Mouse (Mus musculus) CH12.LX (cell line): ENCODE measurements at regions not wholly inside any gene's neighbourhood (a gene's known extent, or its start where the extent isn't known, plus 50 kb on each side); places are given as distances from the start of the nearest gene placed in this dataset.

Experiments
- DNase-seq: peaks from one replicate; pipeline ENCODE4 v3.0.0-alpha.2; 2013; ENCODE audit errors: extremely low read depth
- H3K27ac ChIP-seq: 2 replicates; pipeline ENCODE4 v1.5.1; 2012; ENCODE audit warnings: low read depth, mild to moderate bottlenecking, control low read depth, moderate library complexity; ENCODE audit not compliant: insufficient read depth
- H3K27me3 ChIP-seq: replicated peaks from 2 replicates; pipeline ENCODE3; 2012; ENCODE audit warnings: inconsistent platforms
- H3K36me3 ChIP-seq, 2 experiments: replicated peaks in 1 of 2; 2 replicates each; pipeline versions ENCODE3 to v1.6.1; 2012; ENCODE audit warnings: inconsistent platforms in 1 of 2, low read length in 1 of 2, mild to moderate bottlenecking in 1 of 2, mixed read lengths in 1 of 2, moderate library complexity in 1 of 2; ENCODE audit not compliant: control insufficient read depth in 1 of 2, insufficient read depth in 1 of 2
- H3K4me1 ChIP-seq, 2 experiments: 2 replicates each; pipeline ENCODE4 v1.6.1; 2012; ENCODE audit warnings: inconsistent platforms in 1 of 2, moderate library complexity in 1 of 2; ENCODE audit not compliant: insufficient read depth in 2 of 2, control insufficient read depth in 1 of 2
- H3K4me2 ChIP-seq: 2 replicates; pipeline ENCODE4 v1.6.1; 2012; ENCODE audit warnings: low read depth, mild to moderate bottlenecking, control low read depth; ENCODE audit not compliant: poor library complexity, insufficient read depth, severe bottlenecking
- H3K4me3 ChIP-seq, 3 experiments: fragments of 150-350 bp in 1 of 3; sonication (generic) in 1 of 3; replicated peaks in 1 of 3; 2 replicates each; pipeline versions ENCODE3 to v1.5.1; 2011 to 2012; ENCODE audit warnings: low read depth in 2 of 3, low read length in 2 of 3, mild to moderate bottlenecking in 2 of 3, moderate library complexity in 2 of 3, control low read depth in 1 of 3, improper control_type of control experiment in 1 of 3, inconsistent platforms in 1 of 3, mixed read lengths in 1 of 3; ENCODE audit not compliant: poor library complexity in 1 of 3
- H3K79me2 ChIP-seq: replicated peaks from 2 replicates; pipeline ENCODE4 v1.6.1; 2012; ENCODE audit warnings: mild to moderate bottlenecking, moderate library complexity; ENCODE audit not compliant: control insufficient read depth, poor library complexity, insufficient read depth, severe bottlenecking; ENCODE audit errors: extremely low read depth
- H3K9ac ChIP-seq: 2 replicates; pipeline ENCODE4 v1.6.1; 2012; ENCODE audit warnings: low read depth, mild to moderate bottlenecking, control low read depth, moderate library complexity; ENCODE audit not compliant: insufficient read depth
- H3K9me3 ChIP-seq: replicated peaks from 2 replicates; pipeline ENCODE3; 2012; ENCODE audit warnings: low read length, inconsistent platforms, mixed read lengths
- BHLHE40 ChIP-seq: IDR thresholded peaks from 2 replicates; pipeline ENCODE4 v1.6.1; 2011; ENCODE audit warnings: mild to moderate bottlenecking, low read depth, low read length, improper control_type of control experiment
- CHD1 ChIP-seq: IDR thresholded peaks from 2 replicates; pipeline ENCODE4 v1.6.1; 2012; ENCODE audit warnings: low read depth, low read length, improper control_type of control experiment, inconsistent platforms
- CHD2 ChIP-seq: IDR thresholded peaks from 2 replicates; pipeline ENCODE4 v1.6.1; 2011; ENCODE audit warnings: low read length, improper control_type of control experiment
- CTCF ChIP-seq, 2 experiments: IDR thresholded peaks in 1 of 2; conservative IDR thresholded peaks in 1 of 2; 2 replicates each; pipeline ENCODE4 v1.5.1; 2011 to 2012; ENCODE audit warnings: low read depth in 2 of 2, low read length in 2 of 2, improper control_type of control experiment in 1 of 2, inconsistent platforms in 1 of 2, mild to moderate bottlenecking in 1 of 2, moderate library complexity in 1 of 2
- E2F4 ChIP-seq: IDR thresholded peaks from 2 replicates; pipeline ENCODE4 v1.6.1; 2011; ENCODE audit warnings: low read depth, low read length, improper control_type of control experiment; ENCODE audit not compliant: insufficient replicate concordance
- ELF1 ChIP-seq: IDR thresholded peaks from 2 replicates; pipeline ENCODE4 v1.6.1; 2014; ENCODE audit warnings: low read depth, mild to moderate bottlenecking, inconsistent platforms, low read length, improper control_type of control experiment
- EP300 ChIP-seq: IDR thresholded peaks from 2 replicates; pipeline ENCODE4 v1.6.1; 2011; ENCODE audit warnings: low read length, improper control_type of control experiment
- HCFC1 ChIP-seq: IDR thresholded peaks from 2 replicates; pipeline ENCODE4 v1.6.1; 2012; ENCODE audit warnings: low read depth, mild to moderate bottlenecking, inconsistent platforms, low read length, improper control_type of control experiment
- IRF4 ChIP-seq: IDR thresholded peaks from 2 replicates; pipeline ENCODE4 v1.6.1; 2014; ENCODE audit warnings: low read depth, mild to moderate bottlenecking, inconsistent platforms, low read length, improper control_type of control experiment
- JUN ChIP-seq: IDR thresholded peaks from 2 replicates; pipeline ENCODE4 v1.6.1; 2011; ENCODE audit warnings: low read depth, mild to moderate bottlenecking, low read length, improper control_type of control experiment, moderate library complexity; ENCODE audit not compliant: insufficient read depth
- JUND ChIP-seq: conservative IDR thresholded peaks from 2 replicates; pipeline ENCODE4 v1.6.1; 2011; ENCODE audit warnings: low read depth, low read length, improper control_type of control experiment
- KAT2A ChIP-seq: IDR thresholded peaks from 2 replicates; pipeline ENCODE4 v1.6.1; 2012; ENCODE audit warnings: low read length, improper control_type of control experiment, inconsistent platforms; ENCODE audit not compliant: insufficient replicate concordance
- MAFK ChIP-seq: IDR thresholded peaks from 2 replicates; pipeline ENCODE4 v1.6.1; 2011; ENCODE audit warnings: low read length, improper control_type of control experiment; ENCODE audit not compliant: insufficient replicate concordance
- MAX ChIP-seq: IDR thresholded peaks from 2 replicates; pipeline ENCODE4 v1.6.1; 2011; ENCODE audit warnings: low read length, improper control_type of control experiment
- MAZ ChIP-seq: IDR thresholded peaks from 2 replicates; pipeline ENCODE4 v1.6.1; 2012; ENCODE audit warnings: low read depth, mild to moderate bottlenecking, inconsistent platforms, low read length, improper control_type of control experiment, moderate library complexity
- MEF2A ChIP-seq: IDR thresholded peaks from 2 replicates; pipeline ENCODE4 v1.6.1; 2014; ENCODE audit warnings: low read depth, mild to moderate bottlenecking, inconsistent platforms, low read length, improper control_type of control experiment, borderline replicate concordance
- MXI1 ChIP-seq: IDR thresholded peaks from 2 replicates; pipeline ENCODE4 v1.6.1; 2011; ENCODE audit warnings: mild to moderate bottlenecking, low read depth, low read length, improper control_type of control experiment
- MYC ChIP-seq: IDR thresholded peaks from 2 replicates; pipeline ENCODE4 v1.6.1; 2011; ENCODE audit warnings: low read depth, mild to moderate bottlenecking, improper control_type of control experiment, low read length
- NELFE ChIP-seq: IDR thresholded peaks from 2 replicates; pipeline ENCODE4 v1.6.1; 2011; ENCODE audit warnings: low read depth, low read length, improper control_type of control experiment
- POLR2AphosphoS2 ChIP-seq: IDR thresholded peaks from 2 replicates; pipeline ENCODE4 v1.6.1; 2011; ENCODE audit warnings: low read depth, low read length, improper control_type of control experiment
- RAD21 ChIP-seq: IDR thresholded peaks from 2 replicates; pipeline ENCODE4 v1.6.1; 2011; ENCODE audit warnings: low read depth, mild to moderate bottlenecking, low read length, improper control_type of control experiment, moderate library complexity
- SIN3A ChIP-seq: IDR thresholded peaks from 2 replicates; pipeline ENCODE4 v1.6.1; 2012; ENCODE audit warnings: low read length, improper control_type of control experiment, inconsistent platforms
- SMC3 ChIP-seq: IDR thresholded peaks from 2 replicates; pipeline ENCODE4 v1.6.1; 2011; ENCODE audit warnings: low read depth, low read length, improper control_type of control experiment
- TCF12 ChIP-seq: IDR thresholded peaks from 2 replicates; pipeline ENCODE4 v1.6.1; 2014; ENCODE audit warnings: low read depth, mild to moderate bottlenecking, inconsistent platforms, low read length, improper control_type of control experiment
- UBTF ChIP-seq: IDR thresholded peaks from 2 replicates; pipeline ENCODE4 v1.6.1; 2012; ENCODE audit warnings: low read depth, mild to moderate bottlenecking, inconsistent platforms, low read length, improper control_type of control experiment, moderate library complexity
- USF1 ChIP-seq: IDR thresholded peaks from 2 replicates; pipeline ENCODE4 v1.6.1; 2014; ENCODE audit warnings: low read depth, mild to moderate bottlenecking, inconsistent platforms, low read length, improper control_type of control experiment
- USF2 ChIP-seq: conservative IDR thresholded peaks from 2 replicates; pipeline ENCODE4 v1.6.1; 2011; ENCODE audit warnings: low read depth, low read length, improper control_type of control experiment
- ZC3H11A ChIP-seq: IDR thresholded peaks from 2 replicates; pipeline ENCODE4 v1.6.1; 2012; ENCODE audit warnings: low read depth, mild to moderate bottlenecking, inconsistent platforms, low read length, improper control_type of control experiment
- ZKSCAN1 ChIP-seq: IDR thresholded peaks from 2 replicates; pipeline ENCODE4 v1.6.1; 2012; ENCODE audit warnings: low read depth, inconsistent platforms, low read length, improper control_type of control experiment, borderline replicate concordance
- ZNF384 ChIP-seq: IDR thresholded peaks from 2 replicates; pipeline ENCODE4 v1.6.1; 2012; ENCODE audit warnings: low read depth, low read length, improper control_type of control experiment, inconsistent platforms
- dilution Hi-C: fragments of 300-500 bp; cut with MboI; formaldehyde crosslinking; loops from 2 replicates; pipeline ENCODE4 v1.14.3; 2020; ENCODE audit warnings: low sequenced_read_pairs; ENCODE audit not compliant: extremely low pct_unique_long_range_greater_than_20kb, extremely low pct_ligation_motif_present
- in situ Hi-C: fragments of 300-500 bp; cut with MboI; formaldehyde crosslinking; loops from 3 replicates; pipeline ENCODE4 v1.14.3; 2019; ENCODE audit warnings: low sequenced_read_pairs, low pct_ligation_motif_present, low pct_unique_long_range_greater_than_20kb, mixed read lengths

- no peaks in the 10 kb centered on the region for H3K9me3 ChIP-seq
- in situ Hi-C loops: no loop called here
- TF ChIP-seq USF2 (no peak), TCF12 (no peak), IRF4 (no peak), SIN3A (no peak), HCFC1 (no peak), E2F4 (no peak), RAD21 (no peak), USF1 (no peak)
- TF ChIP-seq, all 38 proteins: peak for 0
- dilution Hi-C loops: no loop called here
- no peak overlapping the region for H3K4me2 ChIP-seq
- no peaks in the 10 kb centered on the region for H3K79me2 ChIP-seq
- no peak overlapping the region for H3K9ac ChIP-seq
- no peak overlapping the region for H3K4me3 ChIP-seq
- peaks cover 7% of the 10 kb centered on the region for H3K27me3 ChIP-seq
- DNase-seq: no peak
- peaks cover 3 to 4% of the 10 kb centered on the region in 2 experiments; a peak in 2 of 4 replicates for H3K4me1 ChIP-seq
- no peak overlapping the region for H3K27ac ChIP-seq
- no peaks in the 10 kb centered on the region for H3K36me3 ChIP-seq
These were observed 74.4 kb upstream of the Ccnd2 start for GRCm38 (mm10) chr6:127226242-127226983.

DNA sequence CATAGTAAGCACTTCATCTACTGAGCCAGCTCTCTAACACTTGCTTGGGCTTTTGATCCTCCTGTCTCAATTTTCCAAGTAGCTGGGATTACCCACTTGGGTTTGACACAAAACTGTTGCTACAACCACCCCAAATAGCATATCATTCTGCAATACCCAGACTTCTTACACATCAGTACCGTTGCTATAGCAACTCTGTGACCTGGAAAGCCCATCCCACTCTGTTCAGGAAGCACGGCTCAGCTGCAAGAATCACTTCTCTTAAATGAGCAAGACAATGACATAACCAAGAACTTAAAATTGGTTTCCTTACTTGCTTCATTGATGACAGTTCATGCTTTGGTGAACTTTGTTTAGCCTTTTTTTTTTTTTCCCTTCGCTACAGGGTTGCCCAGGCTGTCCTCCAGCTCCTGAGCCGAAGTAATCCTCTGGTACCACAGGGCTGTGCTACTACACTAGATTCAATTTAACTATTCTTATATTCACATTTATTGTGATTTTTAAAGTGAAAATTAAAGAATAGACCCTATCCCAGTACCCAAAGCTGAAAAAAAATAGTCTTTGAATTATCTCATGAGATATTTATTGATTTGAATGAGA, 84.6 kb upstream of the Ccnd2 start:
- Histone ChIP-seq H3K27me3 (no peaks in the 10 kb centered on the region), H3K9ac (peak overlapping the region; percentile 22; the same call in 1 of the 2 replicates), H3K36me3 (no peaks in the 10 kb centered on the region), H3K9me3 (peaks cover 9% of the 10 kb centered on the region), H3K4me3 (no peak overlapping the region), H3K79me2 (no peaks in the 10 kb centered on the region), H3K4me2 (peak overlapping the region; percentile 65), H3K4me1 (peaks cover 19 to 60% of the 10 kb centered on the region in 2 experiments; a peak in 3 of 4 replicates), H3K27ac (peak overlapping the region; percentile 77)
- DNase-seq: peak; percentile 94
- in situ Hi-C loops: no loop called here
- dilution Hi-C loops: no loop called here
- TF ChIP-seq MYC (0 out of 2 replicates have a peak, but pooled peaks have one; percentile 14), CTCF (conservative IDR thresholded peaks at IDR 0.05 in 1 of 2, IDR thresholded peaks at IDR 0.05 in 1 of 2; ENCODE audit: low read depth in 2 of 2, low read length in 2 of 2) (peak in 1 of 2 experiments; percentile 25; a peak in 2 of 4 replicates), MAFK (peak; percentile 57; the same call in 1 of the 2 replicates), MAX (peak; percentile 9; the same call in 1 of the 2 replicates), SMC3 (peak; percentile 53), HCFC1 (peak; percentile 28; the same call in 1 of the 2 replicates), MXI1 (peak; percentile 92), ZKSCAN1 (no peak), POLR2AphosphoS2 (no peak), MEF2A (peak; percentile 84), SIN3A (peak; percentile 52; the same call in 1 of the 2 replicates), CHD1 (no peak), BHLHE40 (peak; percentile 82), JUND (peak; percentile 45; the same call in 1 of the 2 replicates), MAZ (peak; percentile 82), JUN (peak; percentile 55), ELF1 (peak; percentile 70; the same call in 1 of the 2 replicates), RAD21 (peak; percentile 28), CHD2 (no peak), ZC3H11A (no peak), KAT2A (no peak), NELFE (no peak), ZNF384 (peak; percentile 98), EP300 (peak; percentile 90), TCF12 (peak; percentile 96), UBTF (no peak), IRF4 (peak; percentile 93)
